Mouse (Mus musculus): Measurements from ENCODE around the gene Cyp24a1.
A peak's percentile ranks its signal among the peaks of the same experiment; 100 is the strongest.
"Not testable (repeated sequence)": the region's sequence is repeated elsewhere in the genome, so short reads cannot be mapped to it uniquely, and the experiment has no call there.

The Cyp24a1 gene

DNA sequence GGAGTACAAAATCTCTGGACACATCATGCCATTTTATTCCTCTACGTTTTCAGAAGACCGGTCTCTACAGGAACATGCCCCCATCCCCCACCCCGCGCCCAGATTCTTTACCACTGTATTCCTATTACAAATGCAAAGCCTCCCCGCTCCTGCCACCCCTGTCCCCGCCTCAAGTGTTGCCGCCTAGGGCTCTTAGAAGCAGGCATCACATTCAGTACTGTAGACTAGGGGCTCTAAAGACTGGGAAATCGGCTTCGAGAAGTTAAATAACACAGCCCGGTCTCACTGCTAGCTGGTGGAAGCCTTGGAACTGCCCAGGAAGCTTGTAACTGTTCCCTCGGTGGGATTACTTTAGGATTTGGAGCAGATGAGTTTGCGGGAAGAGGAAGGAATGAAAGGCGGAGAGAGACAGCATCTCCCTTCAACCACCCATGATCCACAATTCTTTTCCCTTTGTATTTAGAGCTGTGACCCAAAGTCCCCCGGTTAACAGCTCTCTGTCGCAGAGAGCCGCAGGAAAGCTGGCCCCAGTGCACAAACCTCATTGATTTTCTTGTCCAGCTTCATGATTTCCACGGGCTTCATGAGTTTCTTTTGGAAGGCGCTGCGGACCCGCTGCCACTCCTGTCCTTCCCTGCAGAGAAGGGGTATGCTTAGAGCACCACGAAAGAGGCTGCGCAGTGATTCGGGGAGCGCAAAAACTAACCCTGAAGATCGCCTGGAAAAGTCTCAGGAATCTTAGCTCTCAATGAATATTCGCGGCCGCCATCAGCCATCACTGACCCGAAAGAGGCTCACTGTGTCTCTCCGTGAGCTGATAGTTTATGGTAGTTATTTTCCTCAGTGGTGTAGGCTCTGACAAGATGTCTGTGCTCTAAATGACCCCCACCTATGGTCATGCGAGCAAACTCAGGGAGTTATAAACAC lies 1.9 kb downstream of the Cyp24a1 start:
- no peak for DNase-seq (ENCODE audit: low spot score in 2 of 2)

DNA sequence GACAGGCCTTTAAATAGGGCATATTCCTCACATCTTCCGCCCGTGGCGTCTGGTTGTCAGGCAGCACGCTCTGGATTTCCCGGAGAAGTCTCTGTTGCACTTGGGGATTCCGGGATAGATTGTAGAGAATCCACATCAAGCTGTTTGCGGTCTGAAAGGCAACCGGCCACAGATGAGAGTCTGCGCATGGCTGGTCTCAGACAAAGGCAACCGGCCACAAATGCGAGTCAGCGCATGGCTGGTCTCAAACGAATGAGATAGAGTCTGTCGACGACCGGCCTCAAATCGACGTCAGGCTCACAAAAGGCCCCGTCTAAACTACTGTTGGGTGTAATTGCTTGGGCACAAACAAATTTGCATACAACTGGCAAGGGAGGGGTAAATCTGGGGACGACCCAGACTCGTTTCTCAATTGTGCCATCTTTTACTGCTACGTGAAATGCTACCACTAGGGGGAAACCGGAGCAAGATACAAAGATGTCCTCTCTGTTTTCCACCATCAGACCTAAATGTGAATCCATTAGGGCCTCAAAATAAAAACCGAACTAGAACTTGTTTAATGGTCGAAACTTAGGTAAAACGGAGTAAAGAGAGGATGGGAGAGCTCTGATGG lies 8.9 kb downstream of the Cyp24a1 start:
- DNase-seq (ENCODE audit: low spot score in 2 of 2): no peak

DNA sequence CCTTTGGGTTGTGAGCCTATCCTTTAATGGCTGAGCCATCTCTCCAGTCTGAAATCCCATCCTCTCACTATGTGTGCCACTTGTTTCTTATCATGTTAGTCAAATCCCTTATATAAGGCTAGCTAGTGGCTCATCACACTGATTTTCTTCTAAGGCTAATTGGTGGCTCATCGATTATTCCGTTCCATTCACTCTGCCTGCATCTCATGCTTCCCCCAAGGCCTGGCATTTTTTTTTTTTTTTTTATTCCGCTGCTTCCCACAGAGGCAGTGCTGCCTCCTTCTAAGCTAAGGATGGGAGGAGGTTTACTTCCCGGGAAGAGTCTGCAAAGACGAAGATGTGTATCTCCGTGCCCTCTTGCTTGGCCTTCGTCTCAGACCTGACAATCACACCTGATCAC lies 9.7 kb downstream of the Cyp24a1 start:
- no peak for DNase-seq (ENCODE audit: low spot score in 2 of 2)

DNA sequence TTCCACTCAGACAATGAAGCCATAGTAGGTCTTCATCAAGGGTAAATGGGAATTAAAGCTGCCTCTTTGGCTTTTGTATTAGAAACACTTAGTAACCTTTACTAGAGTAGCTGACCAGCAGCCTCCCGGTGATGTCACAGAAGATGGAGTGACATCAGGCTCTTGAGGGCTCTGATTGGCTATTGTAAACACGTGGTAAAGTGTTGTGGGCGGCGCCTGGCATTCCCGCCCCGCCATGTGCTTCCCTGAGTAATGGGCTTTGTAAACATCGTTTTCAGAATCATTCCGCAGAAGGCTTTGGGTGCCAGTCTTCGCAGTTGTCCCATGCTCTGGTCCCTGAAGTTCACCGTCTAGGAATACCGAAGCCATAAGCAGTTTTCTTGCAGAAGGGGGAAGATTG lies 13.0 kb downstream of the Cyp24a1 start:
- no peak for DNase-seq (ENCODE audit: low spot score in 2 of 2)

DNA sequence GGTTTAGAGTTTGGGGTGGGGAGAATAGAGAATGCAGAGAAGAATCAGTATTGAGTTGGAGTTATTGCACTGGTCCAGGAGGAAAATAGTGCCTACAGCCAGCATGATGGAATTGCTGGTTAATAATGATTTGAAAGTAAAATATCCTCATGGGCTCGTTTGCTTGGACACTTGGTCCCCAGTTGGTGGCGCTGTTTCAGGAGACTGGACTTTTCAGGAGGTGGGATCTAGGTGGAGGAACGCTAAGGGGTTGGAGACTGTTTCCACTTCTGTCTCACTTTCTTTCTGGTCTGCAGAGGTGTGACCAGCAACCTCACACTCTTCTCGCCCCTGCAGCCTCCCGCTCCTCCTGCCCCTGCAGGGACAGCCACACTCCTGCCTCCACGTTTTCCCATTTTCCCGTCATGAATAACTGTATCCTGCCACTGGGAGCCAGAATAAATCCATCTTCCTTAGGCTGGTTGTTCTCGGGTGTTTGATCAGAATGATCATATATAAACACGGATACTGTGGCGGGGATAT lies 14.9 kb downstream of the Cyp24a1 start:
- no peak for DNase-seq (ENCODE audit: low spot score in 2 of 2)

DNA sequence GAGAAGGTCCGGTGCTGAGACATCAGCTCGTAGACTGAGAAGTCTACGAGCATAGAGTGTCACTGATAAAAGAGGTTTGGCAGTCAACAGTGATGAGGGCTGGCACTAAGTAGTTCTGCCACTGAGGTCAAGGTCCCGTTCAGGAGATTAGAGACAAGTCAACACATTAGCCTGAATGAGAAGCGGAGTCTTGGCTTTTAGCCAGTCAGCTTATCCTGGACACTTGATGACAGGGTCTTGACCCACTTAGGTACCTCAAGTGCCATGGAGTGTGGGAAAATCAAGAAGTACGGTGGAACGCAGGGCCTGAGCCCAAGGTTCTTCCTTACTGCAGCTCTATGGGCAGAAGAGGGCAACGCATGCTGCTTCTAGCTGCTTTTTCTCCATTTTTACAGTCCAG lies 20.3 kb downstream of the Cyp24a1 start:
- no peak for DNase-seq (ENCODE audit: low spot score in 2 of 2)

DNA sequence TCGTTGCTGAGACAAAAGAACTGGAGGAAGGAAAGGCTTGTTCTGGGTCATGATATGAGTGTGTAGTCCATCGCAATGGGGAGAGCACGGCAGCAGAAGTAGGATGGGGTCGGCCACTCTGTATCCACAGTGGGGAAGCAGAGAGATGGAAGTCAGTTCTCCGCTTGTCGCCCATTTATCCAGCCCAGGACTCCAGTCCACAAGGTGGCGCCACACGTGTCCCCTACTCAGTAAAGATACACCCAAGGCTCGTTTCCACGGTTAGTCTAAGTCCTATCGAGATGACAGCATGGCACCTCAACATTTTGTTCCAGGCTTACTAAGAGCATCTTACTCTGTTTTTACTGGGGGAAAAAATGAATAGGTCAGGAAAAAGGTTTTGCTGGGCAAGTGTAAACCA lies 20.7 kb downstream of the Cyp24a1 start:
- no peak for DNase-seq (ENCODE audit: low spot score in 2 of 2)

DNA sequence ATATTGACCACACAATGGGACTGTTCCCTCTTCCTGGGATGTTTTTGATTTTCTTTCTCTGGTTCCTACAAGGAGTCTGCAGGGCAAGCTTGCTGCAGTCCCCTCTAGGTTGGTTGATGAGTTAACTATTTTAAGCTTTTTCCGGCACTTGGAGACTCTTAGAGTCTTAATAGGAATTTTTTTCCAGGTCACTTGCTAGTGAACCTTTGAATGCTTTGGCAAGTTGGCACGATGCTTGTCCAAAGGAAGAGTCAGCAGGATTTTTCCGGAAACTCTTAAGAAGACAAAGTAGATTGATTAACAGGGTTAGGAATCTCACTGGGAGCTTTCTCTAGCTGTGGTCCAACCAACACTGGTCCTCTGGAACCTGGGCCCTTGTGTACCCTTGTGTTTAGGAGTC lies 21.8 kb downstream of the Cyp24a1 start:
- DNase-seq (ENCODE audit: low spot score in 2 of 2): no peak

DNA sequence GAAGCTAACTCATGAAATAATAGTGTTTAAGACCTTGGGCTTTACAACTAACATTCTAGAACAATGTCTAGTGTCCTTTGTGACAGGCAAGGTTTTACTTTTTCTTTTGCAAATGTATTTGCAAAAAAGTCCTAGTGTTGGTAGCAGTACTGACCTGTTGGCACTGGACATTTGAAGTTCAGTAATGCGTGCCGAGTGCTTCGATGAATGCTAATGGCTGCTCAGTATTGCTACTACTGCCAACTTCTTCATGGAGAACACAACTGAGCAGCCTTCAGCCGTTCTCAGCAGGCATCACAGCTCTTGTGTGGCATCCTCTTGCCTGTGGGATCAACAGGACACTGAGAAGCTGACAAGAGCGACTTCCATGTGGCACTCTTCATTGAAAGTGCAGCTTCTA lies 22.8 kb downstream of the Cyp24a1 start:
- DNase-seq (ENCODE audit: low spot score in 2 of 2): no peak

DNA sequence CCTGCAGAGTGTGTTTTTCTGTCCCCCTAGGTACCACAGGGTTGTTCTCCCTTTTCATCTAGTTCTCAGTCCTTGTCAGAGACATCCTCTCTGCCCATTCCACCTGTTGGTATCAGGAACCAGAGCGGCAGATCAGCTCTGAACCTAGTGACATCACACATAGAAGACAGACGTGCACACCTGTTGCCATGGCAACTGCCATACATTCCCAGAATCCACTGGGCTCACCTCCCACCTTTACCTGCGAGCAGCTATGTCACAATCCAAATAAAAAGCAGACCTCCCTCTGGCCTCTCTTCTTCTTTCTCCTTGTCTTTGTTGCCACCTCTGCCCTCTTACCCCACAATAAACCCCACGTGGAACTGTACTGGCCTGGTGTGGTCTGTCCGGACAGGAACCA lies 26.4 kb downstream of the Cyp24a1 start:
- no peak for DNase-seq (ENCODE audit: low spot score in 2 of 2)

DNA sequence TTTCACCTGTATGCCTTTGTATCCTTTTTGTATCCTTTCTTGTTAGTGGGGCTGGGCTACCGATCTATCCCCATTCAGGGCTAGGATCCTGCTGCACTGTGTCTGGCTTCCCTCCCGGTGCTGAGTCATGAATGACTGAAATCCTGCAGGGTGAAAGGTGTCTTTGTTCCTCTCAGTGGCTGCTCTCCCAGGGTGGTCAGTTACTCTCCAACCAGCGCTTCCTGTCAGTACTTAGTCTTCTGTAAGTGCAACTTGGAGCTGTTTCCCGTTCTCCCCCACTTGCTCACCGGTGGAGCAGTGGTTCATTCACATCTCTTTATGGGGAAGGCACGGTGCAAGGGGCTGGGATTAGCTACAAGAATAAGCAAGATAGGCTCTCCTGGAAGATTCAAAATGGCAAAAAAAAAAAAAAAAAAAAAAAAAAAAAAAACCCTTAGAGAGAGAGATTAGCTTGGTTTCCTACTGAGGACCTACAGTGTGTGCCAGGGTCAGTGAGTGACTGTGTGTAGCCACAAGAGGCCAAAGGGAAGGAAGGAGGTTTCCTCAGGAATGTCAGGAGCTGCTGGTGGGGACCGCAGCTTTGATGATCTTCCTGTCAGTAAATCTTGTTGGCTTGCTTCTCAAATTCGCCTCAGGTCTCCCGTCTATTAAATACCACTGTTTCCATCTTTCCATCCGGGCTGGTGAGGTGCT lies 27.2 kb downstream of the Cyp24a1 start:
- peak in 1 of 2 experiments; percentile 14 for DNase-seq (ENCODE audit: low spot score in 2 of 2)

DNA sequence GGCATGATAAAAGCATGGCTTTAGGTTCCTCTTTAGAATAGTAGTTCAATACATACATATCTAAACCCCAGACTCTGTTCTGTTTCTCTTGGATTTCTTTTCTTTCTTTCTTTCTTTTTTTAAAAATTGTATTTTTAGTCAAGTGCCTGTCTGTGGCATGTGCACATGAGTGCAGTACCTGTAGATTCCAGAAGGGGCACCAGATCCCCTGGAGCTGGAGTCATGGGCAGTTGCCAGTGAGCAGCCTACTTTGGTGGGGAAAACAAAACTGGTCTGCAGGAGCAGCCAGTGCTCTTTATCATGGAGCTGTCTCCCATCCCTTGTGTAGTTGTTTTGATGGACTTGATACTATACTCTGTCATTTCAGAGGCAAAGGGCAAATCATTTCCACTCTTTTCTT lies 28.9 kb downstream of the Cyp24a1 start:
- DNase-seq (ENCODE audit: low spot score in 2 of 2): no peak

DNA sequence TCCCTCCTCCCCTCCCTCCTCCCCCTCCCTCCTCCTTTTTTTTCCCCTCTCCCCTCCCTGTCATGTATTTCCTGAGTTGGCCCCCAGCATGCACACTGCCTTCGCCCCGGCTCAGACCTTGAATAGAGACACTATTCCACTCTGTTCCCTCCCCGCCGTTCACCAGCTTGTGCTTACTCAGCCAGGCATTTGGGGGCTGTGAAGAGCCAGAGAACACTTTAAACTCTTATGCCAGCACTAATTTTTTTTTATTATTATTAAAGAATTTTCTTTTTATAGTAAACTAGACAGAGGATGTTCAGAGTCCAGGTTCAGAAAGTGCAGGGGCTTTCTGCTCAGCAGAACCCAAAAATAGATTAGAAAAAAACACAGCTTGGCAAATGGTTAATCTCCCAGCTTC lies 32.1 kb downstream of the Cyp24a1 start:
- DNase-seq (ENCODE audit: low spot score in 2 of 2): no peak

DNA sequence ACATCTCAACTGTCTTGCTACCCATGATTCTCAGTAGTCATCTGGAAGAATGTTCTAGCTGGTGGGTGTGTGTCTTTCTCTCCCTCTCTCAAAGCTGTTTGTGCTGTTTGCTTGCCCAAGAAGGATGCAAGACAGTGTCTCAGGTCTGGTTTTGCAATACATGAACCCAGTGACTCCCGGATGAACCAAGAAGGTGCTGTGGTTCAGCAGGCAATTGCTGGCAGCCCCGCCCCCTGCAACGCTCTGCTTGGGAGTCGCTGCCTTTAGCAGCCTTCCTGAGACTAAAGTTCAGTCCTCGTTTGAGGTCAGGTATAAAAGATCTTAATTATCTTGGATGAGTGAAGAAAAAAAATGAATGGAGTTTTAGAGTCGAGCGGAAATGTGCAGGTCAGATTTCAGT lies 35.3 kb downstream of the Cyp24a1 start:
- no peak for DNase-seq (ENCODE audit: low spot score in 2 of 2)

DNA sequence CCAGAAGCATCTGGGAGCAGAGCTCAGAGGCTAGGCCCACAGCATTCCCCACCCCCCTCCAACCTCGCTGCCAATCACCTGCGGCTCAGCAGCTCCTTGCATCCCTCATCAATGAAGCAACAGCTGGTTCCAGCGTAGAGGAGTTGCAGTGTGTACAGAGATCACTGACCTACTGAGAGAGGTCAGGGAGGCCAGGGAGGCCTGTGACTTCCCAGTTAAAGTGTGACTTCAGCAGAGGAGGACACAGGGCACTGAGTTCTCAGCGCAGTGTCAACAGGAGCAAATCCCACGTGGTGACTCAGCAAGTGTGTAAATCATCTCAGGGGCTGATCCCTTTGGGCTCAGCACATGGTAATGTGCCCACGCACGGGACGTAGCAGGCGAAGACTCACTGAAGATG lies 37.1 kb downstream of the Cyp24a1 start:
- no peak for DNase-seq (ENCODE audit: low spot score in 2 of 2)

DNA sequence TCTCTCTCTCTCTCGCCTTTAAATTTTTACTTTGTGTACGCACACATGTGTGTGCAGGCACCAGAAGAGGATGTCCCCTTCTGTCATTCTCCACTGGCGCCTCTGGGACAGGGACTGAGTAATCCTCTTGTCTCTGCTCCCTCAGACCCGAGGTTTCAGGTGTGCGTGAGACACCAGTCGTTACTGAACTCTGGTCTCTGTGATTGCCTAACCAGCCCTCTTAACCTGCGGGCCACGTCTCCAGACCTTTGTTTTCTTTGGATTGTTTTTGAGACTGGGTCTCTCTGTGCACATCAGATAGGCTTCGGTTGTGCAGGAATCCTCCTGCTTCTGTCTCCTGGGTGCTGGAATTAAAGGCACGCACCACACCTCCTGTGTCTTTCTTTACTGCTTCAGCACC lies 37.8 kb downstream of the Cyp24a1 start:
- DNase-seq (ENCODE audit: low spot score in 2 of 2): no peak

DNA sequence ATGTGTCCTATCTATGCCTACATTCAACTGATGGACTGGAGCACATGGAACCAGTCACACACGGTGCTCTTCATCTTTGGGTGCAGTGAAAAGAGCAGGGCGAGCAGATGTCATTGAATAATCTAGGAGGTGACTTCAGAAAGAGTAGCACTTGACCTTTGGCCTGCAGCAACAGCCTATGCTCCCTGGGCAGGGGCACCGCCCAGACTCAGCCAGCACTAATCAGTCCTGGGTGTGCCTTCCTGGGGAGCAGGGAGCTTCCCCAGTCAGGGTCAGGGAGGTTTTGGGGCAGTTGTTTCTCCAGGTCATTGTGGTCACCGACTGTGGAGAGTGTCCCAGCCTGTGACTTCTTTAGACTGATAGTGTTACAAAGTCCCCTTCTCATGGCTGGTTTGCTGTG lies 43.1 kb downstream of the Cyp24a1 start:
- DNase-seq (ENCODE audit: low spot score in 2 of 2): not testable (repeated sequence)

DNA sequence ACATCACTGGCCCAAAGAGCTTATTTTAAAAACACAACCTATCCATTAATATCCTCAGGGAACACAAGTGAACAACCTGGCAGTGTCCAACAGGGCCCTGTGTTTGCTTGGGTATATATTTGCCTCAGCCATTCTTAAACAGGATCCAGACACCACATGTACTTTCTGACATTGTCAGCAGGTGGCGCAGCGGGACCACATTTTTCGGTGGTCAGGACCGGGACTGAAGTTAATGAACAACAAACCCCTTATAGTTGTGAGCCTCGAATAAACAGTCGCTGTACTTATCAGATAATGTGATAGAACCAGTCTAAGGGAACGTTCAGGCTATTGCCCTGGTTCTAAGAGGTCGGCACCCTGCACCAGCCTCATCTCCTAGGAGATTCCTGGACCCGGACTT lies 46.0 kb downstream of the Cyp24a1 start:
- DNase-seq (ENCODE audit: low spot score in 2 of 2): peak; percentile 33 to 74

DNA sequence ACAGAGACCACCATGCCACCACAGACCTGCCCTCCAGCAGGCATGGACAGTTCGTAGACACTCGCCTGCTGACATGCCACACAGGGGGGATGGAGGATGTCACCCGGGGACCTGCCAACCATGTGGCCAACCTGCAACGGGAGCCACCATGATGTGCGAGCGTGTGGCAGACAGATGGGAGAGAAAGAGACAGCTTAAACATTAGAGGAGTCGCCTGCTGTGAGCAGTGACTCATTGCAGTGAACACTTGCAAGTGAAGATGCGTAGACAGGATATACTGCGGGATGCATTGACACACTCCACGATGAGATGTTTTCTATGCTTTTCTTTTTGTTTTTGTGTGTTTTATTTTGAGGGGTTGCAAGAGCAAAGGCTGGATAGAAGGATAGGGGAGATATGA lies 49.3 kb downstream of the Cyp24a1 start:
- DNase-seq (ENCODE audit: low spot score in 2 of 2): no peak

DNA sequence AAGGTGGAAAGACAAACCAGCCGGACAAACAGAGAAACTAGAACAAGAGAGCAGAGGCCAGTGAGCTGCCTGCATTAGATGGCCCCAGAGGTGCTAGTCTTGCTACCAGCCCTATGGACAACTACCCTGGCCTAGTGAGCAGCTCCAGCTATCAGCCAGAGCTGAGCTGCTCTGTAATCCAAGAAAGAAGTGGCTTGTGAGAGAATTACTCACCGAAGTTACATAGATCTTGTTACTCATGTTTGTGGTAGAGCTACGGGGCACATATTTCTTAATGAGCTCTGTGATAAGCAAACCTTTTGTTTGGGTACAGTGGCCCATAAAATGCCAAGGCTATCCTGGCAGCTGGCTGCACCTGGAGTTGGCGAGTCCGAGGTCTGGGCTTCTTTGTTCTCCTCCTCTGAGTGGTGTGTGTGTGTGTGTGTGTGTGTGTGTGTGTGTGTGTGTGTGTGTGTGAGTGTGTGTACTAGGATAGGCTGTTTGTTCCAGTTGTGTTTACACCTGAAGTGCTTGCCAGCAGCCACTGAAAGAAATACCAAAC lies 50.0 kb downstream of the Cyp24a1 start:
- DNase-seq (ENCODE audit: low spot score in 2 of 2): no peak

DNA sequence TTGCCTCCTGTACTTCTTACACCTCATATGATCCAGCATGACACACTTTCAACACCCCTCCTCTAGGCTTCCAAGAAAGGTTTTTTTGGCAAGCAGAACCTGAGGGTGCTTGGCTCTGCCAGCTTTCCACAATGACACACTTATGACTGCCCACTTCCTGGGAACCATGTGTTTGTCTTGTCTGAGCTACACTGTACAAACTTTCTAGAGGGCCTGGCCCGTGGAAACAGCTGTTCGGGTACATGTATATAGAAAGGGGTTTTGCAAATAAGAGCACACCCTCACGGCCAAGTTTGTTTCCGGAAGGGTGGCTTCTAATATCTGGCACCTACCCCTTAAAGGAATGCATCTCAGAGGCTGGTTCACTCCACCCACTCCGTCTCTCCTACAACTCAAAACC lies 51.1 kb downstream of the Cyp24a1 start:
- DNase-seq (ENCODE audit: low spot score in 2 of 2): no peak

DNA sequence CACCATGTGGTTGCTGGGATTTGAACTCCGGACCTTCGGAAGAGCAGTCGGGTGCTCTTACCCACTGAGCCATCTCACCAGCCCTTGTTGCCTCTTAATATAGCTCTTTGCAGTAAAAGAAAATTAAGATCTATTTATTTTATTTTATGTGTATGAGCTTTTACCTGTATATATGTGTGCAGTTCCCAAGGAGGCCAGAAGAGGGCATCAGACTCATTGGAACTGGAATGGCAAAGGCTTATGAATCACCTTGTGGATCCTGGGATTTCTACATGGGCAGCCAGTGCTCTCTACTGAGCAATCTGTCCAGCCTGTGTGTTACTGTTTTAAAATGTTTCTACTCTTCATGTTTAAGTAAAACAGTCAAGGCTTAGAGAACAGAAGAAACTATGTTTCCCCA lies 54.4 kb downstream of the Cyp24a1 start:
- peak in 1 of 2 experiments; percentile 15 for DNase-seq (ENCODE audit: low spot score in 2 of 2)

Data from frontal cortex, postnatal 14 days (tissue).